Mouse (Mus musculus): ENCODE data around the gene Ecm1.

DNA sequence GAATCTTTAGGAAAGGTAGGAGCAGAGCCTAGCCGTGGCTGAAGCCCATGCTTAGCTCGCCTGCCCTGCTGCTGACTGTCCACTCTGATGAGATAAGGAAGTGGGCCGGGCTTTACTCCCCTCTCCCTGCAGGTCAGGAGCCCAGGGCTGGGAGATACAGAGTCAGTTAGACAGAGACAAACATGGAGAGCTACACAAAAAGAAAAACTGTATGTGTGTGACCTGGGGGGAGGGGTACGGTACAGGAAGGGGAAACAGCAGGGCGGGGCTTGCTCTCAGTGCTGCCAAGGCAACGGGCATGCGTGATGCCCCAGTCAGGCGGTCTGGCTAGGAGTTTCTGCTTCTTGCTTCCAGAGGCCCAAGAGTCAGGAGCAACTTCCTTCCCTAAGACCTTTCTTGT is 1.0 kb upstream of the Ecm1 start:
- no peak for TF ChIP-seq CTCF (IDR thresholded peaks at IDR 0.05; ENCODE audit: extremely low read depth, insufficient read length, insufficient replicate concordance, low read depth, low read length)
- TF ChIP-seq POLR2A (IDR thresholded peaks at IDR 0.05; ENCODE audit: low read depth, low read length) = no peak
